Mouse (Mus musculus) kidney, embryonic 15.5 days (tissue): ENCODE data around the gene Dnajb1. TPM values are rescaled to one million over a fixed set of nuclear protein-coding genes. Genes with fewer than 3 reads are reported as not detected.

ENCODE experiments used
- ATAC-seq: fragments of 200-750 bp; cut with Nextera tagmentation; replicated peaks from 2 replicates; pipeline ENCODE4 v1.8.0; 2017; ENCODE audit warnings: moderate TSS enrichment; ENCODE audit not compliant: low FRiP score
- H3K27ac ChIP-seq: fragments of 300-500 bp; sonication (generic); 2 replicates; pipeline ENCODE4 v1.5.1; 2015; ENCODE audit warnings: mild to moderate bottlenecking, inconsistent platforms
- H3K27me3 ChIP-seq: fragments of 300-500 bp; sonication (generic); 2 replicates; pipeline ENCODE4 v1.6.1; 2015; ENCODE audit warnings: inconsistent platforms
- H3K36me3 ChIP-seq: fragments of 300-500 bp; sonication (generic); 2 replicates; pipeline ENCODE4 v1.6.1; 2015; ENCODE audit warnings: inconsistent platforms
- H3K4me1 ChIP-seq: fragments of 300-500 bp; sonication (generic); 2 replicates; pipeline ENCODE4 v1.6.1; 2015; ENCODE audit warnings: inconsistent platforms
- H3K4me2 ChIP-seq: fragments of 300-500 bp; sonication (generic); 2 replicates; pipeline ENCODE4 v1.6.1; 2015; ENCODE audit warnings: moderate library complexity, mild to moderate bottlenecking, inconsistent platforms
- H3K4me3 ChIP-seq: fragments of 300-500 bp; sonication (generic); replicated peaks from 2 replicates; pipeline ENCODE4 v1.5.1; 2015; ENCODE audit warnings: mild to moderate bottlenecking, inconsistent platforms
- H3K9ac ChIP-seq: fragments of 300-500 bp; sonication (generic); 2 replicates; pipeline ENCODE4 v1.6.1; 2015; ENCODE audit warnings: mild to moderate bottlenecking, inconsistent platforms
- H3K9me3 ChIP-seq: fragments of 300-500 bp; sonication (generic); replicated peaks from 2 replicates; pipeline ENCODE4 v1.6.1; 2016; ENCODE audit warnings: inconsistent platforms
- WGBS: fragments of 180-500 bp; shearing (Covaris S2); methylation state at CpG from one replicate; pipeline ENCODE4 v1.1.7; 2015; ENCODE audit warnings: mixed read lengths; 5-methylcytosine and 5-hydroxymethylcytosine counted together
- polyA plus RNA-seq: library from polyadenylated mRNA; unstranded; fragments of >200 nt; fragmentation: Nextera tagmentation; extraction: Ambion mirVana; gene quantifications from 2 replicates; pipeline ENCODE4 v1.2.1, GENCODE M21; 2015

Gene Dnajb1
- polyA plus RNA-seq, 1 experiment from 2014 or later, result 60.4 TPM

GRCm38 (mm10) chr8:83571791-83572190 lies 36.2 kb upstream of the Dnajb1 start:
- Histone ChIP-seq H3K9me3 (no peaks in the 10 kb centered on the region), H3K4me2 (no peak overlapping the region), H3K4me1 (peaks cover 65% of the 10 kb centered on the region), H3K36me3 (peaks cover 51% of the 10 kb centered on the region), H3K9ac (no peak overlapping the region), H3K27ac (no peak overlapping the region), H3K27me3 (no peaks in the 10 kb centered on the region), H3K4me3 (no peak overlapping the region)
- no peak for ATAC-seq
- WGBS, result 91% methylated on average over 10 of the region's 10 CpGs

DNA sequence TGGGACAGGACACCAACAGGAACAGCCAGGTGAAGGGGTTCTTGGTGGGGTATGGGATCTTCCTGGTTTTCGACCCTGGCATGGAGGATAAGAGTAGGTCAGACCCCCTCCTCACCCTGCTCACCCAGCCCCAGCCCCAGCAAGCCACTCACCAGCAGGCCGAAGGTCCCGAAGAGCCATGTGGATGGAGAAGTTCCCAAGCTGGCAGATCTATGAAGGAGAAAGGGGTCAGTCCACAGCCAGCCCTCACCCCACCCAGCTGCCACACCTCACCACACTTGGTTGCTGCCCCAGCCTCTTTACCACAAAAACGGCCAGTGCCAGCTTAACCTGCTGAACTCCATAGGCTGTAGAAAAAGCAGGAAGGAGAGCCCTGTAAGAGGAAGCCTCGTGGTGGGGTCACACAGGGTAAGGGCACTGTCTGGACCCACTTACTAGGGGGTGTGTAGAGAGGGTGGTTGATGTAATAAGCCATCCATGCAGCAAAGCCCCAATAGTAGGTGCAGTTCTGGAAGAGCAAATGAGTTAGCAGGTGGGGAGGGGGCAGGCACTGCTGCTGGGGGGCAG lies 35.7 kb upstream of the Dnajb1 start:
- Histone ChIP-seq H3K27ac (no peak overlapping the region), H3K4me2 (no peak overlapping the region), H3K27me3 (no peaks in the 10 kb centered on the region), H3K4me1 (peaks cover 69% of the 10 kb centered on the region), H3K4me3 (no peak overlapping the region), H3K9me3 (no peaks in the 10 kb centered on the region), H3K9ac (no peak overlapping the region), H3K36me3 (peaks cover 51% of the 10 kb centered on the region)
- WGBS, result 77% methylated on average over 5 of the region's 5 CpGs
- ATAC-seq, result no peak

GRCm38 (mm10) chr8:83573140-83573875 lies 34.7 kb upstream of the Dnajb1 start:
- Histone ChIP-seq H3K9me3 (no peaks in the 10 kb centered on the region), H3K36me3 (peaks cover 51% of the 10 kb centered on the region), H3K27me3 (no peaks in the 10 kb centered on the region), H3K4me3 (no peak overlapping the region), H3K9ac (no peak overlapping the region), H3K4me2 (no peak overlapping the region), H3K27ac (no peak overlapping the region), H3K4me1 (peaks cover 67% of the 10 kb centered on the region)
- no peak for ATAC-seq
- WGBS, result 78% methylated on average over 18 of the region's 18 CpGs

GRCm38 (mm10) chr8:83574631-83575315 lies 33.2 kb upstream of the Dnajb1 start:
- Histone ChIP-seq H3K4me2 (no peak overlapping the region; the same call in 1 of the 2 replicates), H3K36me3 (peaks cover 43% of the 10 kb centered on the region), H3K27ac (peak overlapping the region; percentile 68), H3K27me3 (no peaks in the 10 kb centered on the region), H3K9ac (no peak overlapping the region), H3K9me3 (no peaks in the 10 kb centered on the region), H3K4me1 (peaks cover 72% of the 10 kb centered on the region), H3K4me3 (no peak overlapping the region)
- no peak for ATAC-seq
- 56% methylated on average over 15 of the region's 15 CpGs for WGBS

GRCm38 (mm10) chr8:83575561-83576515 lies 32.2 kb upstream of the Dnajb1 start:
- Histone ChIP-seq H3K4me3 (no peak overlapping the region), H3K4me2 (peak overlapping the region; percentile 14; the same call in 1 of the 2 replicates), H3K9ac (0 out of 2 replicates have a peak overlapping the region, but pooled peaks have one; percentile 19)

DNA sequence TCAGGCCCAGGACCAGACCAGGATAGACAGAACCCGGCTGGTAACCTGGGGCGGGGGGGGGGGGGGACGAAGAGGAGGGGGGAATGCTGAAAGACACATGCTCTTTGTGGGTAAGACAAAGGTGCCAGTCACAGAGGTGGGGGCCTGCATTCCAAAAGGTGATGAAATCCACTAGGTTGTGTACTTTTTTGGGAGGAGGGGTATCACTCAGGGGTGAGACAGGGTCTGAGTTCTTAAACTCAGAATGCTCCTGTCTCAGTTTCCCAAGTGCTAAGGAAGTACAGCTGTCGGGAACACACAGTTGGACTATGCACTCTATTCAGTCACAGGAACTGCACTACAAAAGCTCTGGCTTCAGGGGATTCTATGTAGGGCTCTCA lies 31.5 kb upstream of the Dnajb1 start:
- no peak for ATAC-seq
- Histone ChIP-seq H3K4me1 (peaks cover 90% of the 10 kb centered on the region), H3K27me3 (no peaks in the 10 kb centered on the region), H3K9me3 (no peaks in the 10 kb centered on the region), H3K4me3 (no peak overlapping the region), H3K4me2 (no peak overlapping the region), H3K27ac (peak overlapping the region; percentile 71), H3K9ac (no peak overlapping the region), H3K36me3 (peaks cover 26% of the 10 kb centered on the region)
- 46% methylated on average over 2 of the region's 4 CpGs for WGBS

More at GRCm38 (mm10) chr8:83575561-83576515, 32.2 kb upstream of the Dnajb1 start:
- no peaks in the 10 kb centered on the region for H3K27me3 ChIP-seq
- peak overlapping the region; percentile 71 for H3K27ac ChIP-seq
- no peaks in the 10 kb centered on the region for H3K9me3 ChIP-seq
- peaks cover 83% of the 10 kb centered on the region for H3K4me1 ChIP-seq
- WGBS, result 52% methylated on average over 17 of the region's 17 CpGs
- ATAC-seq, result peak; percentile 30
- H3K36me3 ChIP-seq, result peaks cover 32% of the 10 kb centered on the region

- H3K4me2 ChIP-seq, result peak overlapping the region; percentile 2; the same call in 1 of the 2 replicates
- H3K4me3 ChIP-seq, result no peak overlapping the region
- no peaks in the 10 kb centered on the region for H3K9me3 ChIP-seq
- peaks cover 90% of the 10 kb centered on the region for H3K4me1 ChIP-seq
- no peaks in the 10 kb centered on the region for H3K27me3 ChIP-seq
- no peak for ATAC-seq
- H3K27ac ChIP-seq, result peak overlapping the region; percentile 71
- H3K36me3 ChIP-seq, result peaks cover 21% of the 10 kb centered on the region
- H3K9ac ChIP-seq, result no peak overlapping the region
- 53% methylated on average over 4 of the region's 4 CpGs for WGBS
These were observed 31.1 kb upstream of the Dnajb1 start for GRCm38 (mm10) chr8:83576921-83577320.

DNA sequence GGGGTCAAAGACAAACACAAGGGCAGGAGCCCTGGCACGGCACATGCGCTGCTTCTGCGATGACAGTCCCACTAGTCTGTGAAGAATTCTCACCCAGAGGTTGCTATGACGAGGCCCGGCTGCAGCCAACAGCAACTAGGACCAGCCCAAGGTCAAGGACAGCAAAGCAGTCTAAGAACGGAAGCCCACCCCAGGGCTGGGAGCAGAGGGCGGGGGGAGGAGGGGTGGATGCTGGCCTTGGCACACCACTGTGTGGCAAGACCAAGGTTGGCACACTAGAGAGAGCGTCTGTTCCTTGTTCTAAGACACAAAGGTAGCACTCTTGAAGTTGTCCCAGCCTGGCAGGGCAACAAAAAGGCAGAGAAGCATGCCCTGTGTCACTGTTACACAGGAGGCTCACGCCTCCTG lies 30.6 kb upstream of the Dnajb1 start:
- no peaks in the 10 kb centered on the region for H3K9me3 ChIP-seq
- no peaks in the 10 kb centered on the region for H3K27me3 ChIP-seq
- peaks cover 17% of the 10 kb centered on the region for H3K36me3 ChIP-seq
- 43% methylated on average over 9 of the region's 9 CpGs for WGBS
- no peak overlapping the region for H3K4me3 ChIP-seq
- H3K9ac ChIP-seq, result no peak overlapping the region
- H3K27ac ChIP-seq, result peak overlapping the region; percentile 71
- peak overlapping the region; percentile 2; the same call in 1 of the 2 replicates for H3K4me2 ChIP-seq
- H3K4me1 ChIP-seq, result peaks cover 92% of the 10 kb centered on the region
- no peak for ATAC-seq

DNA sequence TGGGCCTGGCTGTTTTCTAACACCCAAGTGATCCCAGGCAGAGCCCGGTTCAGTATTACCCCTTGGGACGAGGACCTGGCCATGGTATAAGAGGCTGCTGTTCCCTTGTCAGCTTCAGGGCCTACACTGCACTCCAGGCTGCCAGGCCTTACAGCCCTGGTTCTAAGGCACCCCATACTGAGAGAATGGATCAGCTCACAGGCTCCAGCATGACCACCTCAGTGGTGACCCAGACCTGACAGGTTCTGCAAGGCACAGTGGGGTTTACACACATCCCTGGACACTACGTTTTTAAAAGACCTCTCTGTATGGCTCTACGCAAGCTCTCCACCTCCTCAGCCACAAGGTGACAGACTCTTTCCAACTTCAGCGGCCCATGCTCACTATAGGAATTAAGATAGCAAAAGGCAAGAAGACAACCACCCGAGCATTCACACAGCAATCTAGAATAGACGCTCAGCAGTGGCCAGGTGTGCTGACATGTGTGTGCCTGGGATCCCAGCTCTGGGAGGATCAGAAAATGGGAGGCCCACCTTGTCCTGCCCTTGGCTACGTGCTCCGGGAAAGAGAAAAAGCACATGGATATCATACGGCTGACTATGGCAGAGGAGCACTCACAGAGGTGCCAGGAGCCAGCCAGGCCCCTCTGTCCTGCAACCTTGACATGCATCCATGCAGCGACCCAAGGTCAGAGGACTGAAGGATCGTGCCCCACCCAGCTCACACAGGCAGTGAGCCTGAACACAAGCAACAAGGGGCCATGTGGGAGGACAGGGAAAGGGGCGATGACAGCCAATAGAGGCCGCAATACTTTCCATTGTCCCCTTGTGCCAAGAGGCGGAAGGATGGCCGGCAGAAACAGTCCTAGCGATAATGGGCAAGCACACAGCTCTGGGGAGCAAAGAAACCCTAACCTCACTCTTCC lies 29.6 kb upstream of the Dnajb1 start:
- no peak overlapping the region for H3K4me2 ChIP-seq
- H3K9me3 ChIP-seq, result no peaks in the 10 kb centered on the region
- H3K36me3 ChIP-seq, result peaks cover 7% of the 10 kb centered on the region
- 56% methylated on average over 17 of the region's 17 CpGs for WGBS
- H3K4me3 ChIP-seq, result no peak overlapping the region
- H3K27me3 ChIP-seq, result no peaks in the 10 kb centered on the region
- H3K4me1 ChIP-seq, result peaks cover 92% of the 10 kb centered on the region
- no peak for ATAC-seq
- 0 out of 2 replicates have a peak overlapping the region, but pooled peaks have one; percentile 5 for H3K27ac ChIP-seq
- no peak overlapping the region for H3K9ac ChIP-seq

- Histone ChIP-seq H3K9ac (0 out of 2 replicates have a peak overlapping the region, but pooled peaks have one; percentile 12), H3K4me3 (no peak overlapping the region), H3K4me2 (no peak overlapping the region), H3K27ac (no peak overlapping the region), H3K9me3 (no peaks in the 10 kb centered on the region), H3K4me1 (peaks cover 79% of the 10 kb centered on the region), H3K27me3 (no peaks in the 10 kb centered on the region), H3K36me3 (peaks cover 9% of the 10 kb centered on the region)
- ATAC-seq, result no peak
- 75% methylated on average over 8 of the region's 8 CpGs for WGBS
These were observed 28.3 kb upstream of the Dnajb1 start for GRCm38 (mm10) chr8:83579676-83580075.
